Mouse (Mus musculus): Measurements from ENCODE around the gene Med12l.
A peak's percentile ranks its signal among the peaks of the same experiment; 100 is the strongest.

The Med12l gene

GRCm38 (mm10) chr3:59321278-59321876 lies 315.8 kb downstream of the Med12l start:
- DNase-seq (ENCODE audit: low spot score): no peak

GRCm38 (mm10) chr3:59328526-59328925 lies 322.9 kb downstream of the Med12l start:
- DNase-seq (ENCODE audit: low spot score): no peak

GRCm38 (mm10) chr3:59341647-59342427 lies 336.2 kb downstream of the Med12l start:
- DNase-seq (ENCODE audit: low spot score): no peak

GRCm38 (mm10) chr3:59343026-59343425 lies 337.4 kb downstream of the Med12l start:
- no peak for DNase-seq (ENCODE audit: low spot score)

GRCm38 (mm10) chr3:59344065-59344905 lies 338.7 kb downstream of the Med12l start, which contains the start of gene Igsf10:
Igsf10 (minus strand) TSS chr3:59344394.
- peak; percentile 46 for DNase-seq (ENCODE audit: low spot score)

- DNase-seq (ENCODE audit: low spot score): no peak
Observed at GRCm38 (mm10) chr3:59351768-59352167, 346.1 kb downstream of the Med12l start.

GRCm38 (mm10) chr3:59354156-59354555 lies 348.5 kb downstream of the Med12l start:
- no peak for DNase-seq (ENCODE audit: low spot score)

- no peak for DNase-seq (ENCODE audit: low spot score)
Observed at GRCm38 (mm10) chr3:59360102-59360501, 354.5 kb downstream of the Med12l start.

- DNase-seq (ENCODE audit: low spot score): no peak
Observed at GRCm38 (mm10) chr3:59361895-59362294, 356.3 kb downstream of the Med12l start.

Measured in ovary, postnatal 10 days (tissue).